Mouse (Mus musculus): ENCODE measurements around the gene Nfib.

DNA sequence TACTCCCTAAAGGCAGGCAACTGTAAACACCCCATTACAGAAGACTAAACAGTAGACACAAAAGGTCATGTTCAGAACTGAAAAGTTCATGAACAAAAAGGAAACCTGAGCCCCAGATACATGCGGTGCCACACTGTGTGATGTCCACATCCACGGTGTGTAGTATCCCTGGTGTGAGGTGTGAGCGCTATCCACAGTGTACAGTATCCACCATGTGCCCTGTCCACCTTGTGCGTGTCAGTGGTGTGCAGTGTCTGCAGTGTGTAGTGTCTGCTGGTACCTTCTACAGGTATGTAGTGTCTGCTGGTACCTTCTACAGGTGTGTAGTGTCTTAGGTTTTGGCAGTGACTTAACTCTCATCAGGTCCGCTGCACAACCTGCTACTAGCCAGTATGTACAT is 248.6 kb downstream of the Nfib start:
- no peak for TF ChIP-seq CTCF (IDR thresholded peaks at IDR 0.05; ENCODE audit: low read depth, low read length)
- TF ChIP-seq GATA2 (IDR thresholded peaks at IDR 0.05; ENCODE audit: borderline replicate concordance, low read depth, low read length): no peak

All from G1E (cell line).